Mouse (Mus musculus) kidney, adult 18-20 months (tissue): ENCODE results near the gene B3gat1.
A peak's percentile ranks its signal among the peaks of the same experiment; 100 is the strongest.

Experiments used
- DNase-seq: peaks from one replicate; pipeline ENCODE4 v3.0.0; 2021

Gene B3gat1

DNA sequence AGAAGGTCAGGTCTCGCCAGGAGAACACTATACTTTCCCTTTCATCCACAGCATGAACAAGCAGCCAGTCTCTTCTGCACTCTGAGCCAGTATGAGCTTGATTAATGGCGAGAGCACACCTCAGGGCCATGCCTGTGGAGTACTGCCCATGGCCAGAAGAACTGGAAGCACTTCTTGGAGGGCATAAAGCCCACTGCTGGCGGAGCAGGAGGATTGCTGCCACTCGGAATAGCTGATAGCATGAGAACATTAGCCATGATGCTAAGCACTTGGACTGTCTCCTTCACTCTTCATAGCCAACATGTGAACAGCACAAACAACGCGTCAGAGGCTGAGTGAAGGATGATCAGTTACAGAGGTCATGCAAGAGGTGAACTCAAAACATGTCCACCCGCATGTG, 44.9 kb downstream of the B3gat1 start:
- DNase-seq, result no peak

DNA sequence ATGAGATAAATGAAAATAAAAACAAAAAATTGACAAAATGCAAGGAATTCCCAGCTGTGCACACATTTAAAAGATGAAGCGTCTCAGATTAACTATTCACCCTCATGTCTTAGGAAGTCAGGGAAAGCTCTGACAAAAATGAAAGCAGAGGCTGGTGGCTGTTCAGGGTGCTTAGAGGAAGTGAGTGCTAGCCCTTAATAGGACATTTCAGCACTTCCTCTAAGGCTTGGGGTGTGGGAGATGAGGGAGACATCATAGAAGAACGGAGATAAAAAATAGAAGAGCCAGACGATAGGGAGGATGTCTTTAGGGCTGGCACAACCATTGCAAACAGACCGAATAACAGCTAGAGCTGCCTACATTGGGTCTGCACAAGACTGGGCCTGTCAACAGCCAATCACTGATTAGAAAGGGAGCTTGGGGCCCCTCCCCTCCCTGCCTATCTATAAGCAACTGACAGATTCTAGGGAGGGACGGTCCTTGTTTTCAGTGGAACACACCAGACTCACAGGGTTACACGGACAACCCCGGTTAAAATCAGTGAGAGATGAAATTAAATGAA, 50.0 kb downstream of the B3gat1 start:
- no peak for DNase-seq

DNA sequence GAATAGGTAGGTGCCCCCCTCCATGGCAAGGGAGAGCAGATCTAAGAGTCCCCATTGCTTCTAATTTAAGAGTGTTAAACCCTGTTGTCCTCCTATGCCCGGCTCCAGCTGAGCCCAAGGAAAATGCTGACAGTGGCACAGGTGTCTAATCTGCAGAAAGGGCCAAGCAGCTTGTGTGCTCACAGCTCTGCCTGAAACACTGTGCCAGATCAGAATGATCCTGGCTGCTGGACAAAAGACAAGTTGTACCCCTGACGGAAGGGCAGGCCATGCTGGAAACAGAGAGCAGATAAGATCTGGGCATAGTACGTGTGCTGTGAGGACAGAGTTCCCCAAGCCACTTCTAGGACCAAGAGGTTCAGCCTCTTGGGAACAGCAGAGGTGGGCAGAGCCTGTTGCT, 59.3 kb downstream of the B3gat1 start:
- DNase-seq, result no peak

DNA sequence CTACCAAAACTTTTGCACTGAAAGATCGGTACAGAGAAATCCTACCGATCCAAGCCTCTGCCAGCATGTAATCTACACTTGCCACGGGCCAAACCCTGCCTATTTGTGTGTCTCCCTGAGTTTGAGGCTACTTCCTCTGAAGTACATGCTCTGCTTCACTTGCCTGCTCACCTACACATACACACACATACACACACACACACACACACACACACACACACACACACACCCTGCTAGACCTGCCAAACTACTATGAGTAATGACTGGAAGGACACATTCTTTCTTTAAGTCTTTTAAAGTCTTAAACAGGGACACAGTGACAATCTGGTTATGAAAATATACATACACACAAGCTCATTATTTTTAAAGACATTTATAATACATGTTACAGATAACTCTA, 64.7 kb downstream of the B3gat1 start:
- DNase-seq, result no peak

DNA sequence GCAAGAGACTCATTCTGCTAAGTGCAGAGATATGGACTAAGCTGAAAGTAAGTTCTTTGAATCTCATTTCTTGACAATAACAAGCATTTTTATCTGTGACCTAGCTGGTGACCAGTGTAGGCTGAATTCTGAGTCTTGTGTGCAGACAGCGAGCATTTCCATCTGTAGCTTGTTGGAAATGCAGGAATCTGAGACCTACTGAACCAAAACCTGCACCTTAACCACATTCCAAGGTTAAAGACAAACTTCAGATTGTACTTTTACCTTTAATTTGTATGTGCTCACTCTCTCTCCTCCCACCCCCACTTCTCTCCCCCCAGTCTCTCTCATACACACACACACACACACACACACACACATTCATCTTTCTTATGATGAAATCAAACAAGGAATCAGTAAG, 65.2 kb downstream of the B3gat1 start:
- no peak for DNase-seq

DNA sequence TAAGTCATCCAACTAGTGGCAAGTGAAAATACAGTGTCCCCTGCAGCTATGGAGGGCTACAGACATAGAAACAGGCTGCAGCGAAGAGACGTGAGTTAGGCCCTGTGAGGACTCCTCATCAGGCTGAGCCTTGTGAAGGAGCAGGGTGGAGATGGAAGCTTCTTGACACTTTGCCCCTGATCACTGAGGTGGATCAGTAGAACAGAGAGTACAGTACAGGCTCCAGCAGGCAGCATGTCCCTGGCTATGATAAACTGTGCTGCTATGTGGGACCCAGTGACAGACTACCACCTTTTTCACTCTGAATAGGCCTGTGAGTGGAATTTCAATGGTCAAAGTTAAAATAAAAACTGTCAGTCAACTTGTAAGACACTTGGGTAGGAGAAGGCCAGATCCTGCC, 66.8 kb downstream of the B3gat1 start:
- peak; percentile 71 for DNase-seq

DNA sequence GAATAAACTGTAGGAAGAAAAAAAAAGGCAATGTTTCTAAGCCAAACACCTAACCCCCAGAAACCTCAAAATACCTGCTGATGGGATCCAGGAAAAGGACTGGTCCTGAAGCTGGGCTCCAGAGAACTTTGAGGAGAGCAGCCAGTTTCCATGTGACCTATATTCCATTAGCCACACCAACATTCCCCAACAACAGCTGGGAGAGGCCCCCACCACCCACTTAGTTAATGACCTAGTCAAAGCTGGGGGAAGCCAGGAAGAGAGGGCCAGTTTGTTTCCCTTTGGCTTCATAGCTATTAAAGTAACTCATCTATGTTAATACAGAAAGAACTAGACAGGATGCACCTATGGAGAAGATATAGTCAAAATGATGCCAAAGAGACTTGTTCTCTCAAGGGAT, 70.8 kb downstream of the B3gat1 start:
- DNase-seq, result no peak

DNA sequence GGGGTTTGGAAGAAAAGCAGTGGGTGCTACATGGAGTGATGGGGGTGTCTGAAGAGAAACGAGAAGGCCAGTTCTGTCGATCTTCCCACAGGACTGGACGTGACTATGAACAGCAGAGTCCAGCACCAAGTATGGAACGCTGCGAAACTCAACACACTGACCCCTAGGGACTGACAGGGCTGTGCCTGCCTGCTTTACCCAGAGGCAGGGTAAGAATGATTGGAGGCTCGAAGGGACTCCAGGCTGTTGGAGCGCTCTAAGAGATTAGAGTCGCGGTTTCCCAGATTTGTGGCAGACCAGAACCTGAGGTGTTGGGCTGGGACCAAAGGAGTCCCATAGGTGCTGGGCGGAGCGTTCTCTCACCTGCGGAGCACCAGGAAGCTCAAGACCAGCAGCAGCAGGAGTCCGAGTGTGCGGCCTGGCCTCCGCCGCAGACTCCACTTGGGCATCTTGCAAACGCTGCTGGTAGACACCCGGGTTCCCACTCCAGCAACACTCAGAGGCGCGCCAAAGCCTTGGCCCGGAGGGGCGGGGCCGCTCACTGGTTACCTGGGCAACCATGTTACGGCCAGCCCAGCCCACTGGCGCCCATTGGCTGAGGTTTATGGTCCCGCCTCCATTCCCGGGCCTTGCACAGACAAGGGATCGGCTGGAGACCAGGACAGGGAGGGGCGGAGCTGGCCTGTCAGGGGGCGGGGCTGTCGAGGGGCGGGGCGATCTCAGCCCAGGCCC, 72.6 kb downstream of the B3gat1 start, which contains the start of gene Glb1l2:
TSS of gene Glb1l2 (minus strand) at position 534 of the 732 bp plus-strand sequence.
- peak; percentile 97 for DNase-seq

DNA sequence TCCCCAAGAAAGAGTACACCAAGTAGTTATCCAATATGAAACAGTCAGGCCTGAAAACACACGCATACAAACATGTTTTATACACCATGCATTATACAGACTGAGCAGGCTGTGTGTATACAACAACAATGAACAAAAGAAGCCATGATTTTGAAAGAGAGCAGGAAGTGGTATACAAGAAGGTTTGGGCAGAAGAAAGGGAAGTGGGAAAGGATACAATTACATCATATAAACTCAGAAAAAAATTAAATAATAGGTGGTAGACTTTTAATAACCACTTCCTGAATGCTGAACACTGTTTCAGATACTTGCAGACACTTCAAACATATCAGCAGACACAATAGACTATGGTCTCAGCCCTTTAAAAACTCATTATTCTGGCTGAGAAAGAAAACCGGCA, 75.2 kb downstream of the B3gat1 start:
- DNase-seq, result no peak
